Mouse (Mus musculus) CD4-positive helper T cell, adult 2 months (primary cell): ENCODE data around the gene Adamts16.

Source experiments
- DNase-seq: peaks from one replicate; pipeline ENCODE4 v3.0.0-alpha.2; 2012; ENCODE audit warnings: low read depth, missing footprints, low spot score

The Adamts16 gene

DNA sequence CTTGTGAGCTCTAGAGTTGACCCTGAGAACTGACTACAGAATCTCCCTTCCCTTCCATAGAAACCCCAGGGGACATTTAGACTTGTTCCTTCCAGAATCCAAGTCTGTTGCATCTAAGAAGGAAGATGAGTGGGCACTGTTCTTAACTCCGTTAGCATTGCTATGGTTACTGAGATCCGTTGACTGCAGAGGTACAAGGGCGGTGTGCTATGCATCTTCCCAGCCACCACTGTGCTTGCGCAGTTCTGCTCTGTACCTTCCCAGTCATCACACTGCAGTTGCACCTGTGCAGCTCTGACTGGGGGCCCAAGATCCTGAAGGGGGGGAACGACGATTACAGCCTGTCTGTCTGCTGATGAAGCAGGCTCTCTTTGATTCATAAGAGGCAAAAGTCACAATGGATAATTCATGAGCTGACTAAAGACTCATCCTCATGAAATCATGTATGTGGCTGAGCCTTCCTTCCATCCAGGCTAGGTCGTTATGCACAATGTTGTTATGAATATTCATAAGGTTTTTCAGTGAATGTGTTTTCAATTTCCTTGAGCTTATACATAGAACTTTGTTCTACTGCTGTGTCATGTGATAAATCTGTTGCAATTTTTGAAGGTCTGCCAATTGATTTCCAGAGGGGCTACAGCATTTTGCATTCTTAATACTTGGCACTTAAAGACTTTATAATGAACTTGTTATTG, 127.4 kb downstream of the Adamts16 start:
- DNase-seq: no peak

DNA sequence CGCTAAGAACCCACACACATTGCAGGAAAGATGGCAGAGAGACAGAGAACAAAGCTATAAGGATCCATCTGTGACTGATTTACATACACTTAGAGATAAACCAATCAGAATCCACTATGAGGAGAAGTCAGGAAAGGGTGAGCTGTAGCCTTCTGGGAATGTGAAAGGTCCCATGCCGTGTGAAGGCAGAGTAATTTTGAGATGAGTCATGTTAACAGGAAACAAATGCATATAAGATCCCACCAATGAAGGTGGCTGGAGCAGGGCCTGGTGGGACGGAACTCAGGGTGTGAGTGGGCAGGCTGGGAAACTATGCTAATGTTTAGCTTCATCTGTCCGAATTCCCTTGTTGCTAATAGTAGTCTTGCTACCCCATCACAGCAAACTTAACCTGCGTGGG, 128.3 kb downstream of the Adamts16 start:
- no peak for DNase-seq

DNA sequence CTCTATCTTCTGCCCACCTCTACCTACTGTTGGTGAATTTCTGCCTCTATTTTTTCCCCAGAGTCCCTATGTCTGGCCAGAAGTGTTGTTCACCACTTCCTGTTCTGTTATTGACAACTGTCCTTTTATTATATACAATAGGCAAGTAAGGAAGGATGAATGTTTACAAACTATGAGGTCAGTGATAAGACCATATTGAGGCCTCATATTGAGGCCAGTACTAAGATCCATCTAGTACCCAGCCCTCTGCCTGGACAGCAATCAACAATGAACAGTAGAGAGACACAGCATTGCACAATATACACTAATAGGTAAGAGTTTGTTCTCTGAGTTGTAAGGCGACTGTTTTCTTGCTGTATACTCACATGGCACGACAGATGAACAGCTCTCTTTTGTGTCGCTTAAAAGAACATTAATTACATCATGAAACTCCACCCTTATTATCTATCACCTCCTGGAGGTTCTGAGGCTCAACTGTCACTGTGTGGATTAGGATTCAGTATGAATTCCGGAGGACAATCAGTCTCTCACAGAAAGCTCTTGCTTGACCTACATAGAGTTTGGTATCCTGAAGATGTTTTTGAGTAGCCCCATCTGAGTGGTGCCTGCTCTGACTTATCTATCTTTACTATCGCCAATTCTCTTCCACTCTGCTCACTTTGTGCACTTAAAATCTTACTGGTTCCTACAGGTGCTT, 134.3 kb downstream of the Adamts16 start:
- no peak for DNase-seq

DNA sequence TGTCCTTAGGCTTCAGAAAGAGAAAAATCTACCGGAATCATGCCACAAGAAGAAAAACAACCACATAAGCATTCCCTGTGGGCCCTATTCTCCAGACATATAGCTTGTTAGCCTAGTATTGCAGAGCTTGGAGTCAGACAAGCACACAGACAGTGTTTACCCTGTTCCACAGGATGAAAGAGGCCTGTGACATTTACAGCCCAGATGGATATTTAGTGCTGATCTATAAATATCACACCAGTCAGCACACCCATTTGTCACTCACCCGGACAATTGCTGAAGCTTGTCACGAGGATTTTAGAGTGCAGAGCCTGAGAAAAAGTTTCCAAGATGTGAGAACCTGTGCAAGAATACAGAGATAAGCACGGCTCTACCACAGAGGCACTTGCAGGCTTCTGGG, 138.7 kb downstream of the Adamts16 start:
- DNase-seq: no peak

DNA sequence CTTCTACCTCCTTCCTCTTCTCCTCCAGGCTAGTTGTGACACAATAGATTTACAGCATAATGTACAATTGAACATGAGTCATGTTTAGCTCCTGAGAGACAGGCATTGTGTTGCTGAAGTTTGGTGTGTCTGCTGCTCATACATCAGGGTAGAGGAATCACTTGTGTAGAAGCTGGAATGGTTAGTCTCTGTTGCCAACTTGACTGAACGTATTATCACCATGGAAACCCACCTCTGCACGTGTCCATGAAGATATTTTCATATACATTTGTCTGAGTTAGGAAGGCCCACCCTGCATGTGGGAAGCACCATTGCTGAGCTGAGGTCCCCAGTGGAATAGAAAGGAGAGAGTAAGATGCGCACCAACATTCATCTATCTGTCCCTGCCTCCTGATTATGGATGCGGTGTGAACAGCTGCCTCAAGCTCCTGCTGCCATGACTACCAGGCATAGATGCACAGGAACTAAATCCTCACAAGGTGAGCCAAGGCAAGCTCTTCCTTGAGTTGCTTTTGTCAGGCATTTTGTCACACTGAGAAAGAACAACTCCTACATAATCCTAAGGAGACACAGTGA, 142.7 kb downstream of the Adamts16 start:
- no peak for DNase-seq

DNA sequence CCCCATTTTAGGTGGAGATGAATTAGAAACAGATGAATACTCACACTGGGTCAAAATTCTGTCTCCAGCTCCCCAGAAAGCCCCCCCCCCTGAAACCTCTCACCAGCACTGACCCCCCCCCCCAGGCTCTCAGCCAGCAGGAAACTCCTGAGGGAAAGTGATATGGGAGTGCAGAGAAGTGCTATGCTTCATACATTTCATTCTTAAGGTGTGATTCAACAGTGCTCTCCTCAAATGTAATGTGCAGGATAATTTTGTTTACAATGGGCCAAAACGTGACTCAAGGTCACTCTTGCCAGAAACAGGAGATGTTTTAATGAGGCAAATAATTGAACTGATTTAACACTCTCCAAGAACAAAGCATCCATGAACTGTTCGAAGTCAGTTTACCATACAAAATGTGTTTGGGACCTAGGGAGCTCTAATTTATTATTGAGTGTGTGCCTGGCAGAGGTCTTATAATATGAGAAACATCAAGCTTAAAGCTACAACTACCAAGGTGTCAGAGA, 152.1 kb downstream of the Adamts16 start:
- no peak for DNase-seq

DNA sequence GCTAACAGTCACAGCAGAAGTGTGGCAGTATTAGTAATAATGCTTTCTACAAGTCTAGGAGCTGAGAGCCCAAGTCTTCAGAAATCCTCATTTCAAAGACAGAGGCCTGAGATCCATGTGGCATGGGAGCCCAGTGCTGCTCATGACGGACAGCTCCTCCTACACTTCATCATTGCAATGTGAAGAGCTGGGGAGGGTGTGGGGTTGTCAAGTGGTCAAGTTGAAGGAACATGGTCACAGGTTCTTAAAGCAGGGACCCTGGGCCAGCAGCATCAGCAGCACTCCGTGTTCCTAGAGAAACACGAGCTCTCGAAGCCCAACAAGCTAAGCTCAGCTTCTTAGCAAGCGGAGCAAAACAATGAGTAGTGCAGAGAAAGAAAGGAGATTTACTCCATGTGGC, 155.8 kb downstream of the Adamts16 start:
- DNase-seq: no peak

DNA sequence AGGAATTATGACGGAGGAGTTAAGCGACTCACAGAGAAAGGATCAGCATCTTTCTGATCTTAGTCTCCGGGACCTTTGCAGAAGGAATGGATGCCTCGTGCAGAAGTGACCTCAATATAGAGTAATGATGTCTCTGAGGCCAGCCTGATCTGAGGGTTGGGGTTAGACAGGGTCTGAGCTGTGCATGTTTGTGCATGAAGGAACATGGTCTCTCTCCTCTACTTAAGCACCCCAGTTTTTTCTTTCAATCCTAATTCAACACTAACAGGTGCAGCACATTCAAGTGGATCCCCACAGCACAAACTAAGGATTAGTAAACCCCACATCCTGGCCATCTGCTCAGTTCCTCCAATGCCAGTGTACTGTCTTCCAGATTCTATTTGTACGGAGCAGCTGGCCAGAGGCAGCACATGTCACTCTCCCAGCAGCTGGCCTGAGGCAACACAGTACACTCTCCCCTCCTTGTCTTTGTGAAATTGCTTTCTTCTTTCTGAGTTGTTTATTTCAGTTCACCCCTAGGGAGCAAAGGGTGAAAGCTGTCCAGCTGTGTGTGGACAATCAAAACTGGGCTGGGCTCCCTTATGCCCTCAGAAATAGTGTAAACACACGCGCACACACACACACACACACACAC, 156.5 kb downstream of the Adamts16 start:
- DNase-seq: no peak

DNA sequence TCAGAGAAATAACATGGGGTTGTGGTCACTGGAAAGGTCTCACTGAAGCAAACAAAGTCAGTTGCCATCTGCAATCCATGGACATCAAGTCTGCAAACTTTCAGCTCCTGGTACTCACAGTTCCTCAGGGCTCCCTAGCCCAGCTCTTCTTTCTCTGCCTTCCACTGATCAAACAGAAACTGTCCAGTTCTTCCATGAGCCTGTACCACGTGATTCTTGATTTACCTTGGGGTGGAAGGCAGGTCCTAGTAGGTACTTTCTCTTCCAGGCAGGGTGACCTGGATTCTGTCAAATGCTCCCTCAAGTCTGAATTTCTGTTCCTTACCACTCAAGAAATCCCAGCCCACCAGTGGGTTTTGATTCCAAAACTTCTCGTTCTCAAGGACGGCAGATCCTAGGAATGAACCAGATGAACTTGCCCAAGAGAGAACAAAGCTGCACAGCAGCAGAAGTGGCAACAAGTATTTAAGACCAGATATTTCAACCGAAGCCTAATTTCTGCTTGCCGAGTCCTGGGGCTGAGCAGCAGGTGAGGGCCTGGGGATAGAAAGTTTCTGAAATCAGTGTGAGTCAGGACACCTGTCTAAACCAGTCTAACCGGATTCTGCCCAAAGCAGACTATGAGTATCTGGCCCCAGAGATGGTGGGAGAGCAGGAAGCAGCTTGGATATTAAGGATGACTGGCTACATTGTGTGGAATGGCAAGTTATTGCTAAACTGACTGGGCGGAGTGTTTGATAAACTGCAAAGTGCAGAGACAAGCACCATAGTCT, 160.0 kb downstream of the Adamts16 start:
- no peak for DNase-seq

DNA sequence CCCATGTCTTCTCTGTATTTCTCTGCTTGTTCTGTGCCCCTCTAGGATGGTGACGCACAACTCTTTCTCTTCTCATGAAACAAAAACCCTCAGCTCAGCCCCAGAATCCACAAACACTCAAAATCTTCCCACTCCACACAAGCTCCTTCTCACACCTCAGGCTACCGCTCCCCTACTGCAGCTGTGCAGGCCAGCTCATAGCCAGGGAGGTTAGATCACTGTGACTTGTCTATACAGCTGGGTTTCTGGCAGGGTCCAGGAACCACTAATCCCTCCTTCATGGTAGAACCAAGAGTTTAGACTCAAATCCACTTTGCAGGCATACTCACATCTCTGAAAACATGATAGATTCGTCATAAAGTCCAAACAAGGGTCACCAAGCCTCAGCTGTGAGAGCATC, 161.3 kb downstream of the Adamts16 start:
- no peak for DNase-seq
